Comparison of ENCODE assay signal across 8 mouse cellular contexts in genomic region chr9:85748204-85749141, GRCm38 (mm10). TPM values are rescaled to one million over a fixed set of nuclear protein-coding genes. Genes with fewer than 3 reads are reported as not detected.
DNase-seq lines count a peak whose midpoint lies in the region; ATAC-seq lines count a peak whose summit lies in the region.

No protein-coding gene starts in this region.

- H3K4me3 ChIP-seq in forebrain, embryonic 16.5 days (replicated peaks; ENCODE audit: low read length): peak overlapping the region; percentile 75
- H3K4me3 ChIP-seq in hindbrain, embryonic 10.5 days: peak overlapping the region; percentile 97

- no peaks in the 10 kb centered on the region for H3K27me3 ChIP-seq in forebrain, embryonic 16.5 days (replicated peaks; ENCODE audit: control insufficient read depth, insufficient read depth, low read length)
- H3K27me3 ChIP-seq in hindbrain, embryonic 10.5 days (ENCODE audit: insufficient read depth, poor library complexity, severe bottlenecking): no peaks in the 10 kb centered on the region

- H3K27ac ChIP-seq in forebrain, embryonic 16.5 days (ENCODE audit: low read length): peak overlapping the region; percentile 97
- peak overlapping the region; percentile 100 for H3K27ac ChIP-seq in hindbrain, embryonic 10.5 days

- H3K9ac ChIP-seq in forebrain, embryonic 16.5 days (replicated peaks; ENCODE audit: low read depth, low read length): peak overlapping the region; percentile 94

- no peaks in the 10 kb centered on the region for H3K36me3 ChIP-seq in forebrain, embryonic 16.5 days (ENCODE audit: control insufficient read depth, insufficient read depth)
- H3K36me3 ChIP-seq in hindbrain, embryonic 10.5 days: peaks cover 5% of the 10 kb centered on the region

- ATAC-seq in forebrain, embryonic 16.5 days: peak; percentile 75

- H3K9me3 ChIP-seq in forebrain, embryonic 16.5 days (ENCODE audit: control insufficient read depth, low read length): no peaks in the 10 kb centered on the region
- no peaks in the 10 kb centered on the region for H3K9me3 ChIP-seq in hindbrain, embryonic 10.5 days

- peaks cover 15% of the 10 kb centered on the region for H3K4me1 ChIP-seq in forebrain, embryonic 16.5 days (replicated peaks; ENCODE audit: control insufficient read depth, insufficient read depth, low read length)
- H3K4me1 ChIP-seq in hindbrain, embryonic 10.5 days (replicated peaks): peaks cover 17% of the 10 kb centered on the region

- WGBS in forebrain, embryonic 16.5 days: under 1% methylated on average over 43 of the region's 43 CpGs
- WGBS in hindbrain, embryonic 10.5 days: 1% methylated on average over 43 of the region's 43 CpGs

- peak overlapping the region; percentile 59 for H3K4me2 ChIP-seq in forebrain, embryonic 16.5 days (ENCODE audit: low read length)

- DNase-seq in Muller cell, postnatal 12 days (ENCODE audit: inconsistent ontology term): peak; percentile 88
- peak; percentile 81 for DNase-seq in cerebellum, adult 11-12 months
- peak; percentile 83 for DNase-seq in hindbrain, embryonic 10.5 days (ENCODE audit: low spot score)
- DNase-seq in layer of hippocampus, postnatal 10 days (ENCODE audit: low spot score in 2 of 2): peak; percentile 78 to 81
- DNase-seq in lung, postnatal 4 days: peak; percentile 88
- DNase-seq in retina, postnatal 1 day: peak; percentile 86
- DNase-seq in urinary bladder, postnatal 10 days (ENCODE audit: low spot score): peak; percentile 13

RNA-seq across cellular contexts. Expression of gene Ibtk, which starts 0.7 kb away (rescaled TPM):
- polyA plus RNA-seq in forebrain, embryonic 16.5 days (2015; fragmentation: Nextera tagmentation; extraction: Ambion mirVana): 30.3 and 35.0 TPM in 2 replicates
- 30.8 and 33.0 TPM in 2 replicates for polyA plus RNA-seq in hindbrain, embryonic 10.5 days (2016; fragmentation: Nextera tagmentation; extraction: Ambion mirVana)
- 10 to 100 TPM; 22.3 to 24.2 TPM for total RNA-seq in layer of hippocampus, postnatal 10 days (2021)

Comparison
In these comparisons a context has a peak if more than half of its experiments do, and no peak if none do; other contexts are left out.
1. Peak in every context shown above with its lines: DNase-seq, ATAC-seq, H3K4me3 ChIP-seq and H3K27ac ChIP-seq.
2. DNase-seq: peak in every context shown above with its lines; median percentile 88 in Muller cell, postnatal 12 days; 88 in lung, postnatal 4 days; 86 in retina, postnatal 1 day; 83 in hindbrain, embryonic 10.5 days; 81 in cerebellum, adult 11-12 months; 80 in layer of hippocampus, postnatal 10 days; 13 in urinary bladder, postnatal 10 days.